Mouse (Mus musculus) heart, postnatal 0 days (tissue): ENCODE measurements at regions not wholly inside any gene's neighbourhood (a gene's known extent, or its start where the extent isn't known, plus 50 kb on each side); places are given as distances from the start of the nearest gene placed in this dataset.
"Not testable (repeated sequence)": the region's sequence is repeated elsewhere in the genome, so short reads cannot be mapped to it uniquely, and the experiment has no call there.

Experiments used
- ATAC-seq: fragments of 200-750 bp; cut with Nextera tagmentation; 2 replicates; pipeline ENCODE4 v1.8.0; 2017; ENCODE audit warnings: low read depth, moderate number of reproducible peaks, moderate library complexity; ENCODE audit not compliant: insufficient read depth
- DNase-seq: peaks from one replicate; pipeline ENCODE4 v3.0.0-alpha.2; 2016; ENCODE audit warnings: low spot score
- H3K27ac ChIP-seq: fragments of 300-500 bp; sonication (generic); 2 replicates; pipeline ENCODE4 v1.5.1; 2014; ENCODE audit warnings: low read depth, mild to moderate bottlenecking
- H3K27me3 ChIP-seq: fragments of 300-500 bp; sonication (generic); 2 replicates; pipeline ENCODE4 v1.6.1; 2014; ENCODE audit warnings: low read length, mixed read lengths; ENCODE audit not compliant: control insufficient read depth, insufficient read depth
- H3K36me3 ChIP-seq: fragments of 300-500 bp; sonication (generic); replicated peaks from 2 replicates; pipeline ENCODE4 v1.6.1; 2014; ENCODE audit warnings: low read length, mixed read lengths; ENCODE audit not compliant: control insufficient read depth, insufficient read depth
- H3K4me1 ChIP-seq: fragments of 300-500 bp; sonication (generic); 2 replicates; pipeline ENCODE4 v1.6.1; 2014; ENCODE audit warnings: antibody characterized with exemption; ENCODE audit not compliant: control insufficient read depth, insufficient read depth
- H3K4me2 ChIP-seq: fragments of 300-500 bp; sonication (generic); 2 replicates; pipeline ENCODE4 v1.6.1; 2014; ENCODE audit warnings: low read depth, mild to moderate bottlenecking, low read length, moderate library complexity
- H3K4me3 ChIP-seq: fragments of 300-500 bp; sonication (generic); 2 replicates; pipeline ENCODE4 v1.5.1; 2014; ENCODE audit warnings: low read depth, low read length
- H3K9ac ChIP-seq: fragments of 300-500 bp; sonication (generic); replicated peaks from 2 replicates; pipeline ENCODE4 v1.6.1; 2014; ENCODE audit warnings: low read depth, low read length, mixed read lengths
- H3K9me3 ChIP-seq: fragments of 300-500 bp; sonication (generic); replicated peaks from 2 replicates; pipeline ENCODE4 v1.6.1; 2016; ENCODE audit warnings: low read length; ENCODE audit not compliant: control insufficient read depth
- CTCF ChIP-seq: IDR thresholded peaks from 2 replicates; pipeline ENCODE4 v1.5.1; 2016; ENCODE audit warnings: antibody characterized with exemption, control low read depth, low read depth
- EP300 ChIP-seq: IDR thresholded peaks from 2 replicates; pipeline ENCODE4 v1.6.1; 2016; ENCODE audit warnings: antibody characterized with exemption, low read depth
- WGBS: fragments of 180-500 bp; shearing (Covaris S2); extraction: QIAGEN DNeasy Blood & Tissue Kit; methylation state at CpG from one replicate; pipeline ENCODE4 v1.1.7; 2014; 5-methylcytosine and 5-hydroxymethylcytosine counted together

GRCm38 (mm10) chr14:87261726-87262125 lies 120.7 kb upstream of the Diaph3 start:
- Histone ChIP-seq H3K4me3 (no peak overlapping the region), H3K4me2 (no peak overlapping the region), H3K27me3 (no peaks in the 10 kb centered on the region), H3K9ac (no peak overlapping the region), H3K9me3 (no peaks in the 10 kb centered on the region), H3K36me3 (no peaks in the 10 kb centered on the region), H3K27ac (no peak overlapping the region), H3K4me1 (no peaks in the 10 kb centered on the region)
- no peak for DNase-seq
- no peak for ATAC-seq
- TF ChIP-seq EP300 (no peak), CTCF (no peak)
- 72% methylated on average over 5 of the region's 5 CpGs for WGBS

- no peak overlapping the region for H3K27ac ChIP-seq
- DNase-seq = no peak
- no peak overlapping the region for H3K4me3 ChIP-seq
- no peak overlapping the region for H3K4me2 ChIP-seq
- ATAC-seq = no peak
- TF ChIP-seq CTCF = no peak
- no peaks in the 10 kb centered on the region for H3K4me1 ChIP-seq
- H3K27me3 ChIP-seq = no peaks in the 10 kb centered on the region
- no peak overlapping the region for H3K9ac ChIP-seq
- H3K9me3 ChIP-seq = no peaks in the 10 kb centered on the region
- 90% methylated on average over 4 of the region's 4 CpGs for WGBS
- no peaks in the 10 kb centered on the region for H3K36me3 ChIP-seq
Measured at GRCm38 (mm10) chr14:87264826-87265225, 123.8 kb upstream of the Diaph3 start.

DNA sequence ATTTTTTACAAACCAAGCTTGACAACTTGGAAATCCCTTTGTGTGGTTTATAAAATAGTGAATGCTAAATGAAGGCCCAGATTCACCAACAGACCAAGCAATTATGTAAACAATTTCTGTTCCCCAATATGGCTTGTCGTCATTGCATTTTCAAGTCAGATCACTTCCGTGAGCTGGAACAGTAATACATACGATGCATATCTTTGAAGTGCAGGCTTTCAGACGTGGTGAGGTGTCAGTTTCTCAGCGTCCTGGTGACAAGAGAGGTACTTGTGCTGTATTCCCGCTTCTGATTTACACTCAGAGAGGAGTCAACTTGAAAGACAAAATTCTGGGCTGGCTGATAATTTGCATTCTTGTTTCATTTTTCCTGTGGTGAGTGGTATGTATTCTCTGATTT lies 125.3 kb upstream of the Diaph3 start:
- 19% methylated on average over 6 of the region's 6 CpGs for WGBS
- Histone ChIP-seq H3K4me2 (no peak overlapping the region), H3K9ac (no peak overlapping the region), H3K9me3 (no peaks in the 10 kb centered on the region), H3K36me3 (no peaks in the 10 kb centered on the region), H3K27me3 (no peaks in the 10 kb centered on the region), H3K27ac (no peak overlapping the region), H3K4me1 (no peaks in the 10 kb centered on the region), H3K4me3 (no peak overlapping the region)
- no peak for TF ChIP-seq CTCF
- TF ChIP-seq EP300 = no peak
- ATAC-seq (no peak), DNase-seq (no peak)

DNA sequence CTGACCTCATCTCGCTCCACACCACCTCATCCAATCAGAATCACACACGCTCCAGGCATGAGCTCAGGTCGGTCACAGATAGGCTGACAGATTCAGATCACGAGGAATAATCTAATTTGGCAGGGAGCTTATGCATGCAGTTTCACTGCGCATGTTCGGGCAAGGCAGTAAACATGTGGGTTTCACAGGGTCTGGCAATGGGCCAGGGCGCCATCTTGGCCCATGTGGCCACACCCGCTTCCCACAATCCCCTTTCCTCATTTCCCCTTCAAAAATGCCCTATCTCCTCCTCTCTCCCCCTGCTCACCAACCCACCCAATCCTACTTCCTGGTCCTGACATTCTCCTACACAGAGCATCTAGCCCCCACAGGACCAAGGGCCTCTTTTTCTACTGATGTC lies 127.2 kb upstream of the Tdrd3 start:
- H3K36me3 ChIP-seq, H3K4me3 ChIP-seq, H3K27ac ChIP-seq, H3K9me3 ChIP-seq, H3K27me3 ChIP-seq, DNase-seq, H3K9ac ChIP-seq, ATAC-seq, H3K4me1 ChIP-seq, H3K4me2 ChIP-seq: not testable (repeated sequence)
- WGBS = 87% methylated on average over 8 of the region's 8 CpGs

DNA sequence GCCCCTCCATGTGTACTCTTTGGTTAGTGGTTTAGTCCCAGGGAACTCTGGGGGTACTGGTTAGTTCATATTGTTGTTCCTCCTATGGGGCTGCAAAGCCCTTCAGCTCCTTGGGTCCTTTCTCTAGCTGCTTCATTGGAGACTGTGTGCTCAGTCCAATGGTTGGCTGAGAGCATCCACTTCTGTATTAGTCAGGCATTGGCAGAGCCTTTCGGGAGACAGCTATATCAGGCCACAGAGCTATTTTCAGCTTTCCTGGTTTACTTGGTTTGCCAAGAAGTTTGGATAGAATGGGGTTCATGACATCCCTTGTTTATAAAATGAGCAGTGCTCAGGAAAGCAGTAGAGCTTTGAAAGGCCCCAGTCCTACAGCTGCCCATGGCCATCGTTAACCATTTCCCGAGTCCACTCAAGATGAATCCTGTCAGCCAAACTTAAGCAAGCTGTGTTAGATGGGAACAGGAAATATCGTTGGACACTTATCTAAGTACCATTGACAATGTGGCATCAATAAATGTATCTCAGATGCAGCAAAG lies 126.7 kb upstream of the Tdrd3 start:
- no peak overlapping the region for H3K4me3 ChIP-seq
- no peak overlapping the region for H3K9ac ChIP-seq
- no peak overlapping the region for H3K4me2 ChIP-seq
- WGBS = 64% methylated on average over 4 of the region's 4 CpGs
- TF ChIP-seq EP300 (no peak), CTCF (no peak)
- H3K36me3 ChIP-seq = no peaks in the 10 kb centered on the region
- no peaks in the 10 kb centered on the region for H3K9me3 ChIP-seq
- DNase-seq = no peak
- H3K4me1 ChIP-seq = no peaks in the 10 kb centered on the region
- no peak overlapping the region for H3K27ac ChIP-seq
- H3K27me3 ChIP-seq = no peaks in the 10 kb centered on the region
- no peak for ATAC-seq

DNA sequence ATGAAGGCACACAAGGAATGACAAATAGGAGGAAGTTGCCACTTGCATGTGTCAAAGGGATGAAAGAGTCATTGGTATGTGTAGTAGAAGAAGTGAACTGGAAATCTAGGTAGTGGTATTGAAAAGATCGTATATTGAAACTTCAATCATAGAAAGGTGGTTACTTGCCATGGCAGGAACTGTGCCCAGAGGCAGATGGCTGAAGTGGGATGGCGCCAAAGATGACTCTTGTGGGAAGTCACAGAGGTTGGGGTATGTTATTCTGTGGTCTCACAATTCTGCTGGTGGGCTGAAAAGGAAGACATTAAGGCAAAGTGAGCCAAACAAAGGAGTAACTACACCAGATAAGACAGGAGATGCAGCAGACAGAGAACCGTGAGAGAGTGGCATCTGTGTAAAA lies 121.2 kb upstream of the Tdrd3 start:
- H3K36me3 ChIP-seq = no peaks in the 10 kb centered on the region
- H3K4me3 ChIP-seq = no peak overlapping the region
- 82% methylated on average over 3 of the region's 3 CpGs for WGBS
- no peak overlapping the region for H3K27ac ChIP-seq
- no peak overlapping the region for H3K9ac ChIP-seq
- DNase-seq (no peak), ATAC-seq (no peak)
- H3K4me2 ChIP-seq = no peak overlapping the region
- H3K27me3 ChIP-seq = no peaks in the 10 kb centered on the region
- TF ChIP-seq CTCF (no peak), EP300 (no peak)
- H3K4me1 ChIP-seq = no peaks in the 10 kb centered on the region
- no peaks in the 10 kb centered on the region for H3K9me3 ChIP-seq
